Mouse (Mus musculus) liver, embryonic 13.5 days (tissue): ENCODE measurements at regions not wholly inside any gene's neighbourhood (a gene's known extent, or its start where the extent isn't known, plus 50 kb on each side); places are given as distances from the start of the nearest gene placed in this dataset.

Experiments
- ATAC-seq: fragments of 200-750 bp; cut with Nextera tagmentation; 2 replicates; pipeline ENCODE4 v1.8.0; 2017; ENCODE audit warnings: low read depth, mild to moderate bottlenecking, moderate number of reproducible peaks, moderate library complexity
- DNase-seq: peaks from one replicate; pipeline ENCODE4 v3.0.0; 2022
- H3K27ac ChIP-seq: fragments of 300-500 bp; sonication (generic); 2 replicates; pipeline ENCODE4 v1.5.1; 2015; ENCODE audit warnings: moderate library complexity, mild to moderate bottlenecking, inconsistent platforms
- H3K27me3 ChIP-seq: fragments of 300-500 bp; sonication (generic); 2 replicates; pipeline ENCODE4 v1.6.1; 2015; ENCODE audit warnings: mild to moderate bottlenecking, inconsistent platforms
- H3K36me3 ChIP-seq: fragments of 300-500 bp; sonication (generic); 2 replicates; pipeline ENCODE4 v1.6.1; 2015; ENCODE audit warnings: mild to moderate bottlenecking, inconsistent platforms
- H3K4me1 ChIP-seq: fragments of 300-500 bp; sonication (generic); replicated peaks from 2 replicates; pipeline ENCODE4 v1.6.1; 2015; ENCODE audit warnings: inconsistent platforms
- H3K4me2 ChIP-seq: fragments of 300-500 bp; sonication (generic); 2 replicates; pipeline ENCODE4 v1.6.1; 2015; ENCODE audit warnings: inconsistent platforms, mild to moderate bottlenecking, moderate library complexity
- H3K4me3 ChIP-seq: fragments of 300-500 bp; sonication (generic); replicated peaks from 2 replicates; pipeline ENCODE4 v1.5.1; 2015; ENCODE audit warnings: mild to moderate bottlenecking, inconsistent platforms
- H3K9ac ChIP-seq: fragments of 300-500 bp; sonication (generic); 2 replicates; pipeline ENCODE4 v1.6.1; 2015; ENCODE audit warnings: mild to moderate bottlenecking, inconsistent platforms
- H3K9me3 ChIP-seq: fragments of 300-500 bp; sonication (generic); replicated peaks from 2 replicates; pipeline ENCODE4 v1.6.1; 2016; ENCODE audit warnings: inconsistent platforms
- whole genome bisulfite sequencing: fragments of 180-500 bp; shearing (Covaris S2); methylation state at CpG from one replicate; pipeline ENCODE4 v1.1.7; 2015; ENCODE audit not compliant: insufficient replicate concordance; 5-methylcytosine and 5-hydroxymethylcytosine counted together

DNA sequence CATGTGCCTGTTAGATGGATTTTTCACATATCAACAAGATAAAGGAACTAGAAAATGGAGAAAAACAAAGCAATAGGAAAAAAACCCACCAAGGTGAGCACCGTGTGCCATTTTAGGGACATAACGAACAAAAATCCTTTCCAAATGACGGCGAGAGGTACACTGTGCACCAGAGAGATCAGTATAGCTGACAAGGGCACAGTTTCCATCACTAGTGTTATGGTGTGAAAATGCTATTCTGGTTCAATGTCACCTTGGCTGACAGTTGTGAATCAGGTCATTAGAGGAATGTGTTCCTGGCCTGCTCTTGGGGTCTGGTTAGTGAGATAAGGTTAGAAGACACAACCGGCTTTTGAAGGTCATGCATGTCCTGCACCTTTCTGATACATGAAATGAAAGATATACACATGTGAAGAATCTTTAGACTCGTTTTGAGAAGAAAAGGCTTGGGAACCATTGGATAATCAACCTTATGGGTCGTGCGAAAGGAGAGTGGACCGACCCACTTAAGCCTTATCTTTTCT lies 76.5 kb upstream of the P2ry1 start:
- H3K36me3 ChIP-seq: no peaks in the 10 kb centered on the region
- DNase-seq (no peak), ATAC-seq (peak; percentile 60)
- H3K4me1 ChIP-seq: peaks cover 6% of the 10 kb centered on the region
- no peak overlapping the region for H3K4me2 ChIP-seq
- no peak overlapping the region for H3K27ac ChIP-seq
- no peaks in the 10 kb centered on the region for H3K9me3 ChIP-seq
- no peak overlapping the region for H3K9ac ChIP-seq
- no peak overlapping the region for H3K4me3 ChIP-seq
- no peaks in the 10 kb centered on the region for H3K27me3 ChIP-seq
- 48% methylated on average over 9 of the region's 9 CpGs for WGBS

- Histone ChIP-seq H3K9me3 (no peaks in the 10 kb centered on the region), H3K36me3 (no peaks in the 10 kb centered on the region), H3K9ac (no peak overlapping the region), H3K4me3 (no peak overlapping the region), H3K27me3 (no peaks in the 10 kb centered on the region), H3K27ac (no peak overlapping the region), H3K4me2 (no peak overlapping the region), H3K4me1 (peaks cover 6% of the 10 kb centered on the region)
- DNase-seq (no peak), ATAC-seq (no peak)
- WGBS: 57% methylated on average over 4 of the region's 4 CpGs
These were observed 73.7 kb upstream of the P2ry1 start for GRCm38 (mm10) chr3:60928910-60929309.

GRCm38 (mm10) chr3:60934492-60934891 lies 68.1 kb upstream of the P2ry1 start:
- Histone ChIP-seq H3K4me3 (no peak overlapping the region), H3K27me3 (no peaks in the 10 kb centered on the region)
- 75% methylated on average over 1 of the region's 1 CpGs for WGBS

DNA sequence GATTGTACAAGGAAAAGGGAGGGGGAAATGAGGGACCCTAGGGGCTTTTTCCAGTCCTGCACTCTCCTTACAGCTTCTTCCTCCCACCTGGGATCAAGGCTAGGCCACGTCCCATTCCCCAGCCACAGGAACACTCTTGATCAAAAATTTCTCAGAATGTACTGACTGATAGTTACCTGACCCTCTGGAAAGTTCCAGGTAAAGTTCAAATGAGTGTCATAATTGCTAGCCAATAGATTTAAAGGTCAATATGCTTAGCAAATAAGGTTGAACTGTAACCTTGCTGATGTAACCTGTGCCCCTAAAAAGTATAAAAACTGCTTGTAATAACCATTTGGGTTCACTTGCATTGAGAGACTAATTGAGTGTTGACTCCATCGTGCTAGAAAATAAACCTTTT lies 61.1 kb upstream of the P2ry1 start:
- Histone ChIP-seq H3K4me1 (no peaks in the 10 kb centered on the region), H3K36me3 (no peaks in the 10 kb centered on the region), H3K9ac (no peak overlapping the region), H3K27me3 (no peaks in the 10 kb centered on the region), H3K27ac (no peak overlapping the region), H3K4me3 (no peak overlapping the region), H3K9me3 (no peaks in the 10 kb centered on the region), H3K4me2 (no peak overlapping the region)
- WGBS: 70% methylated on average over 2 of the region's 2 CpGs
- no peak for ATAC-seq
- DNase-seq: no peak

More at GRCm38 (mm10) chr3:60934492-60934891, 68.1 kb upstream of the P2ry1 start:
- Histone ChIP-seq H3K9ac (no peak overlapping the region), H3K36me3 (no peaks in the 10 kb centered on the region), H3K27ac (no peak overlapping the region), H3K4me1 (no peaks in the 10 kb centered on the region), H3K9me3 (no peaks in the 10 kb centered on the region), H3K4me2 (no peak overlapping the region)
- ATAC-seq (no peak), DNase-seq (no peak)

- Histone ChIP-seq H3K27ac (no peak overlapping the region), H3K4me2 (no peak overlapping the region), H3K36me3 (no peaks in the 10 kb centered on the region), H3K4me1 (peaks cover 7% of the 10 kb centered on the region), H3K4me3 (no peak overlapping the region), H3K27me3 (no peaks in the 10 kb centered on the region), H3K9me3 (no peaks in the 10 kb centered on the region), H3K9ac (no peak overlapping the region)
- WGBS: 55% methylated on average over 4 of the region's 4 CpGs
- no peak for DNase-seq
- ATAC-seq: no peak
These were observed 53.7 kb upstream of the P2ry1 start for GRCm38 (mm10) chr3:60948897-60949296.
